Mouse (Mus musculus) spleen, adult 2 months (tissue): ENCODE results near the gene Nck2.

Experiments
- CTCF ChIP-seq: fragments of 200-500 bp; IDR thresholded peaks from 2 replicates; pipeline ENCODE4 v1.5.1; 2011; ENCODE audit warnings: mild to moderate bottlenecking, inconsistent platforms; ENCODE audit not compliant: insufficient read depth, insufficient read length, insufficient replicate concordance; ENCODE audit errors: extremely low read depth
- POLR2A ChIP-seq: fragments of 200-500 bp; IDR thresholded peaks from 2 replicates; pipeline ENCODE4 v1.6.1; 2011; ENCODE audit warnings: low read depth, low read length, inconsistent platforms

- TF ChIP-seq POLR2A (no peak), CTCF (no peak)
Measured at GRCm38 (mm10) chr1:43444531-43444930, at the start of gene Nck2.
